Mouse (Mus musculus) layer of hippocampus, postnatal 10 days (tissue): ENCODE measurements around the gene Tex21. TPM values are rescaled to one million over a fixed set of nuclear protein-coding genes. Genes with fewer than 3 reads are reported as not detected.
"Not testable (repeated sequence)": the region's sequence is repeated elsewhere in the genome, so short reads cannot be mapped to it uniquely, and the experiment has no call there.

Experiments used
- DNase-seq, 2 experiments: peaks; one replicate each; pipeline ENCODE4 v3.0.0; 2021; ENCODE audit warnings: low spot score in 2 of 2
- total RNA-seq, 2 experiments: library from RNA; stranded (reverse); gene quantifications; 2 replicates each; pipeline ENCODE4 v1.2.3; 2021

Tex21 gene
- total RNA-seq, 2 experiments from 2014 or later: not detected

DNA sequence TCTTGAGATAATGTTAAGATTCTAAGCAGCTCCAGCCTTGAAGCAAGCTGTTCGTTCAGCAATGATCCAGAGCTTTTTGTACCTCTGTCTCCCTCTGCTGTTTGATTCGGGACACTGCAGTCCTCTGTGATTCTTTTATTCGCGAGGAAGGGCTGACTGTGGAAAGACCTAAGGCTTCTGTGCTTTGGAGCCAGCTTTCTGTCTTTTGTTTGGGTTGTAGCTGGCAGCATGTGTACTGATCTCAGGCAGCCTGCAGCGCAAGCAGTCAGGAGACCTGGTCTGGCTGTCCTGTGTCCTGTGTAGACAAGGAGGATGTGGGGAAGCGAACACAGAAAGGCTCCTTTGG is 49.9 kb downstream of the Tex21 start:
- DNase-seq: peak; percentile 83 to 84

DNA sequence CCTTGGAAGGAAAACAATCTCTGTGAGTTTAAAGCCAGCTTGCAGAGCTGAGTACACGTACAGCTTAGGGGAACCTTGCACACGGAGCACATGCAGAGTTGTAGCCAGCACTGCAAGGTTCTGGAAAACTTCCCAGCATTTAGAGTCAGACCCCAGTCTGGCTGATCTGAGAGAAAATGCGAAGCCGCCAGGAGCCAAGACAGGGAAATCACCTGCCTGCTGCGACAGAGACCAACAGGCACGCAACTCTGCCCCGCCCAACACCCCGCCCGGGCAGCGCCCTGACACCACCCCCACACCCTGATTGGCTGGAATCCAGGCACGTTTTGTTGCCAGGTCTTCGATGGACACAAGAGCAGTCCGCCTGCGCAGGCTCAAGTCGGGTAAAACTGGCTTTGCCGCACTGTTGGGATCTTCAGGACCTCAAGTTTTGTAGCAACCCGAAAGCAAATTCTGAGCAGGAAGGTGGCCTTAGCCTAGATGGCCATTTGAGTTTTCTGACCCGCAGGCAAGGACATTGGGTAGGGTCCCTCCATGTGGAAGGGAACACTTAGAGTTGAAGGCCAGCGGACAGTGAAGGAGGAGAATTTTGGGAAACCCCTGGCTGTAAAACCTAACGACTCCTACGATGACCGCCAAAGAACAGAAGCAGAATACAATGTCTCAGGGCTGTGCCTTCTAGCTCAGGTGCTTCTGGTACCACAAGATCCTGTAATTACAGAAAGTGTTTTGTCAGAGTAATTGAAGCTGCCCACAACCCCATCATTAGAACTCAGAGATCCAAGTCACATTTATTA is 50.4 kb downstream of the Tex21 start:
- DNase-seq: peak; percentile 65 to 68

DNA sequence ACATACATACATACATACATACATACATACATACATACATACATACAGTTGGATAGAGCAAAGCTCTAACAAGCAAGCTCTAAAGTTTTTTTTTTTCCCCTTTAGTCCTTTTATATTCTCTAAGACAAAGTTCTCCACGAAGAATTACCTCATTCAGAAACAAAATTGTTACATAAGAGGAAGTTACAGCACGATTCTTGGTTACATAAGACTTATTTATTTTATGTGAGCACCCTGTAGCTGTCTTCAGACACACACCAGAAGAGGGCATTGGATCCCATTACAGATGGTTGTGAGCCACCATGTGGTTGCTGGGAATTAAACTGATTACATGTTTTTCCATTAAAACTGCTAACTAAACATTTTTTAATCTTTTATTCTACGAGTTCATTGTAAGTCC is 52.0 kb downstream of the Tex21 start:
- DNase-seq: no peak

DNA sequence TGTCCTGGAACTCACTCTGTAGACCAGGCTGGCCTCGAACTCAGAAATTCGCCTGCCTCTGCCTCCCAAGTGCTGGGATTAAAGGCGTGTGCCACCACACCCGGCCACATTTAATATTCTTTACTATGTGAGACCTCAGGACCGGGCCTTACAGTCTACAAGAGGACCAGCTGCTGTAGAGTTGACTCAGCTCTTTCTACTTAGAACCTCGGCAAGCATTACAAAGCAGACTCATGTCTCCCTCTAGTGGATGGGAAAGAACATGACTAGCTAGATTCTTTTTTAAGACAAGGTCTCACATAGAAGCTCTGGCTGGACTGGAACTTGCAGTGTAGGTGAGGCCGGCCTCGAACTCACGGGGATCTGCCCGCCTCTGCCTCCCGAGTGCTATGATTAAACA is 55.6 kb downstream of the Tex21 start:
- peak; percentile 13 to 19 for DNase-seq

DNA sequence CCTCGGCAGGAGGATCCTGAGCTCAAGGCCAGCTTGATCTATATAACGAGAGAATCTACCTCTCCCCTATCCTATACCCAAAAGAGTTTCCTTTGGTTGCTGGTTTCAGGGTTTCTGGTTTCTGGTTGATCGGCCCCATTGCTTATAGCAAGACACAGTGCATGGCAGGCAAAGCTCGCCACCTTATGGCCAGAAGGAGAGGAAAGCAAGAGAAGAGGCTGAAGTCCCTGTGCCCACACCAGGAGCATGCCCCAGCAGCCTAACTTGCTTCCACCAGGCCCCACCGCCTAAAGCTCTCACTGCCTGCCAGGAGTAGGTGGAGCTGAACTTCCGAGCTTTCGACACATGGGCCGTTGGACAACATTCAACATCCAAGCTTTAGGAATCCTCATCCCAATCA is 58.7 kb downstream of the Tex21 start:
- peak; percentile 40 to 57 for DNase-seq

DNA sequence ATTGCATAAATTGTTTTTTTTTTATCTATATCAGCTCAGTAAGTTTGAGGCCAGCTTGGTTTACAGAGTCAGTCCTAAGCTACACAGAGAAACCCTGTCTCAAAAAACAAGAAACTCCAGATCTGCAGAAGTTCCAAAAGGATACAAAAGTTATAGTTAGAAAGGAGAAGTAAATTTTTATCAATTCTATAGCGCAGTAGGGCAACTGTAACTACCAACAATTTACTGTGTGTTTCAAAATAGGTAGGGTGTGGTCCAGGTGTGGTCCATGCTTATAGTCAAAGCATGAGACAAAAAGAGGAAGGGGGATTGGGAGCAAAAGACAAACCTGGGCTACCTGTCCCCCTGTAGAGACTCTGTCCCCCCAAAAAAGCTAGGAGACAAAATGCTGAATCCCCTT is 60.1 kb downstream of the Tex21 start:
- no peak for DNase-seq

DNA sequence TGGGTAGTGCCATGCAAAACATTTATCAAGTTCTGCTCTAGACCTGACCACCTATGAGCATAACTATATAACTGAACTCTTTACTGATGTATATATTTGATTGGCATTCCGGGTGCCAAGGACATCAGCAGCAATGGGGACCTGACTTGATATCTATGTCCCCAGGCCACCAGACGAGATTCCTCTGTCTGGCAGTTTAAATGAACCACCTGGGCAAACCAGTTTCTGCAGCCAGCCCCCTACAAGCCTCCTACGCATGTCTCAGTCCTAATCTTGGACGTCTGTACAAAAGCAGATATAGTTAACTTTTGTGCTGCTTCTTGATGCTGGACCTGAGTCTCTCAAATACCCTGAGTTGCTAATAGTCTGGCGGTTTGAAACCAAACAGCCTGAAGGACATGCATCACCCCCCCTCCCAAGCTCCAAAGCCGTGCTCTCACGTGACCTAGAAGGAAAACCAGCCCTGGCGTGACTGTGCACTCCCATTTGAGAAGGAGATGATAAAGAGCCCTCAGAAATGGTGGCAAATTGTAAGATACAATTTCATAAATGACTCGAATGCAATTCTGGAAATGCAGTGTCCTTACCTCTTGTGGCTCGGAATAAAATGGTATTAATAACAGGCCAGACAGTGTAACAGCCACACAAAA is 61.3 kb downstream of the Tex21 start:
- DNase-seq: no peak

DNA sequence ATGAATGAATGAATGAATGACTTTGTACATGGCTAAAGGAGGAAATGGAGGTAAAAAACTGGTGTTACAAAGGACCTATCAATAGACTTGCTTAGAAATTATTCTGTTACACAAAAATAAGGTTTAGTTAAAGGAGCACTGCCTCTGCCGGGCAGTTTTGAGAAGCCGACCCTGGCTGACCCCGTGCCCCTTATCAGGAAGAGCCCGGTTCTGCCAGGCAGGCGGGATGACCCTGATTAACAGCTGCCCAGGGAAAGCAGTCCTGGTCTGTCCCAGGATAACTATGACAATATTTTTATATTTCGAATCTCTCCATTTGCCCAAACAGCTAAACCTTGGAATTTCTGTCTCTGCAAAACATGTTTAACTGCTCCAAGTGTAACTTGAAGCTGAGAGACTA is 62.3 kb downstream of the Tex21 start:
- no peak for DNase-seq

DNA sequence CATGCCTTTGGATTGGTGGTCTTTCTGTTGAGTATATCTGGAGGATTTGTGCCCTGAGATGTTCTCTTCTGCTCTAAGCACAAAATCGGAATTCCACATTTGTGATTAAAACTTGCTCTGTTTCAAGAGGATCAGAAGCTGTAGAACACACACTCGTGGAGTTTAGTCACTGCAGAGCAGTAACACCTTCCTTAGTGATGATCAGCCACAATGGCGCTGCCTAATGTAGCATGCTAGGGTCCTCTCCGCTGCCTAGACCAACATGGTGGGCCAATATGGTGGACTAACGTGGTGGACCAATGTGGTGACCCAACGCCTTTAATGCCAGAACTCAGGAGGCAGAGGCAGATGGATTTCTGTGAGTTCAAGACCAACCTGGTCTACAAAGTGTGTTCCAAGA is 63.7 kb downstream of the Tex21 start:
- DNase-seq: no peak

DNA sequence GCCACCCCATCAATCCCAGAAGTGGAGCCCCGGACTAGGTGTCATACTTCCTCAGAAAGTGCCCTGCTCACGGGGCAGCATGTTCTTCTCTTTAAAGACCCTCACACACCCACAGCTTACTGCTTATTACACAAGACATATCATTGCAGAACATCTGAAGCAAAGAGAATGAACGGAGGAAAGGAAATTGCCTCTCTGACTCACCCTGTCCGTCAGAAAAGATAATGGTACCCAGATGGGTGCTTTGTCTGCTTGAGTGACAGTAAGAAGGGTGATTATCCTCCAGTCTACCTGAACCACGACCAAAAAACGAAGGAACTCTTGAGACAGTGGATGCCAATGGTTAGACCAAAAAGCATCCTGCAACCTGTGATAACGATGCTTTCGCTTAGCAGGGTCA is 65.1 kb downstream of the Tex21 start:
- DNase-seq: no peak

DNA sequence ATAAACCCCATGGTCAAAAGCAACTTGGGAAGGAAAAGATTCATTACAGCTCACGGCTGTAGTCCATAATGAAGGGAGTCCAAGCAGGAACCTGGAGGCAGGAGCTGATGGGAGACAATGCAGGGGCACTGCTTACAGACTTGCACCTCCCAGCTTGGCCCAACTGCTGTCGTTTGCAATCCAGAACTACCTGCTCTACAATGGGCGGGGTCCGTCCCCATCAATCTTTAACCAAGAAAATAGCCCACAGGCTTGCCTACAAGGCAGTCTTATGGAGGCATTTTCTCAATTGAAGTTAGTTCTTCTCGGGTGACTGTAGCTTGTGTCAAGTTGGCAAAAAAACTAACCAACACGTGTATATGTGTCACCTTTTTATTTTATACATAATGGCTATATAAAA is 66.1 kb downstream of the Tex21 start:
- no peak for DNase-seq

DNA sequence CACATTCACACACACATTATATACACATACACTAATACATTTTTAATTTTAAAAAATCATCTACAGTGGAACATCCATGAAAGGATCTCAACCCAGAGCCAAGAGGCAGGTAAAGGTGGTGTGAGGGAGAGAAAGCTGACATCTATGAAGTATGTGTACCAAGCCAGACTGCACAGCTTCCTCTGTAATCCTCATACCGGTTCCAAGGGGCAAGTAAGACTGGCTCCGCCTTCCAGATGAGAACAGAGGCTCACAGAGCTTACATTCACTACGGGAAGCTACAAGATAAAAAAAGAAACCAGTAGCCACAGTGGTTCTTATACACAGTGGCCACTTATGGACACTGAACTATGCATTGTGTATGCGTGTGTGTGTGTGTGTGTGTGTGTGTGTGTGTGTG is 67.0 kb downstream of the Tex21 start:
- no peak for DNase-seq

DNA sequence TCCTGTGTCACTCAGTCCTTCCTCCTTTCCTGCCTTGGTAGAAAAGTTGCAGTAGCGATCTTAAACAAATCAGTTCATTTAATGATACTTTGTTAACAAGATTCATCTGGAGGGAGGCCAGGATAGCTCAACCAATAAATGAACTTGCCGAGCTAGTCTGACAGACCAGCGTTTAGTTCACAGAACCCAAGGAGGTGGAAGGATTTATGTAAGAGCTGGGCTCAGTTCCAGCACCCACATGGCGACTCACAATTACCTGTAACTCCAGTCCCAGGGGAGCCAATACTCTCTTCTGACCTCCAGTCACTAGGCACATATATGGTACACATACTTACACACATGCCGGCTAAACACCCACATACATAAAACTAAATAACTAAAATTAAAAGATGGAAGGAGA is 67.5 kb downstream of the Tex21 start:
- DNase-seq: no peak

DNA sequence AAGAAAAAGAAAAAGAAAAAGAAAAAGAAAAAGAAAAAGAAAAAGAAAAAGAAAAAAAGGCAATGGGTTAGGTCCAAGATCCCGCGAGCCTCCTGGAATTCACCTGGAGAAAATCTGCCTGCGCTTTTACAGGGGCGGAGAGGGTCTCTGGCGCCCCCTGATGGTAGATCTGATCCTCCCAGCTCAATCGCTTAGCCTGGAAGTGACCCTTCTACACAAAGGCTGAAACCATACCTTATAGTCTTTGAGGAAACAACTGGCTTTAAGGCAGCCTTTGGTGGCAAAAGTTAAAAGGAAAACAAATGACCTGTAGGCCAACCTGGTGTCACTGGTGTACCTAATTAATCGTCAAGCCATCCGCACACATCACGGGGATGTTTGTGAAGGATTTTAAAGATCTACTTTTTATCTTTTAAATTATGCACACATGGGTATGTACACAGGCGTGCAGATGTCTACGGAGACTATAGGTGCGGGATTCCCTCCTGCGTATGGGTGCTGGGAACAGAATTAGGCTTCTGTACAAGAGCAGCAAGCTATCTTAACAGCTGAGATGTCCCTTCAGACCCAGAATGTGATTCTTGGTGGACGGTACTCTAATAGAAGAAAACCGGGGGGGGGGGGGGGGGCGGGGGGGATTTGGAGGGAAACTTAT is 68.6 kb downstream of the Tex21 start:
- peak; percentile 63 to 80 for DNase-seq

DNA sequence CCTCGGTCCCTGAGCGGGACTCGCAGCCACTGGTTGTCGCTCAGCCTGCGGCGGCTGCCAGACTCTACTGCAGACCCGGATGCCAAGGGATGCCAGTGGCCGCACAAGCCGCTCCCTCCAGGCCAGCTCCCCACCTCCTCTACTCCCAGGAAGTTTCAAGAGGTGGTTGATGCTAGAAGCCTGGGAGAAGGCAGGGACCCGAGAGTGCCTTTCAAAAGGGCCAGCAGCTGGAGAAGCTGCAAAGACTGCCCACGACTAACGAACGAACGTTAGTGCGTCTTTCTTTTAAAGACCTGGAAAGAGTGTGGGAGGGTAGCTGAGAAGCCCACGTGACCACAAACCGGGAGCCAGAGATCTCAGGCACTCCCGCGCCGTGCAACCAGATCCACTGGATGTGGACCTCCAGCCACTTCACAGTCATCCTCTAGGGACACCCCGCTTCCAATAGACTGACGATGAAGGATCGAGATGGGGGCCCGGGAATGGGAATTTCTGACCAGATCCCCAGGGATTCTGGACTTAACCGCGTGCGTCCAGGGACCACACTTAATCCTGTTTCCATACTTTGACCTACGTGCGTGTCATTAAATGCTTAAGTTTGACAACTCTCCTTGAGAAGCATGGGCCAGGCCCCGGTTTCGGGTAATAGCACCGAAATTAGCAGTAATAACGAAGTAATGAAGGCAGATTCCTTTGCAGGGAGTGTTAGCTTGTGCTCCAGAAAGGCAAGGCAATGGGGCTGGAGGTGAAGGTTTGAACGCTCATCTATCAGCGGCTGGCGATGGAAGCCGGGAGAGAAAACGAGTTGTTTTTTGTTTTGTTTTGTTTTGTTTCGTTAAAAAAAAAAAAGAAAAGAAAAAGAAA is 69.3 kb downstream of the Tex21 start, which contains the start of gene Esr2:
Esr2 (minus strand) TSS at position 260 of the 864 bp plus-strand sequence.
- DNase-seq: peak; percentile 20 to 27

DNA sequence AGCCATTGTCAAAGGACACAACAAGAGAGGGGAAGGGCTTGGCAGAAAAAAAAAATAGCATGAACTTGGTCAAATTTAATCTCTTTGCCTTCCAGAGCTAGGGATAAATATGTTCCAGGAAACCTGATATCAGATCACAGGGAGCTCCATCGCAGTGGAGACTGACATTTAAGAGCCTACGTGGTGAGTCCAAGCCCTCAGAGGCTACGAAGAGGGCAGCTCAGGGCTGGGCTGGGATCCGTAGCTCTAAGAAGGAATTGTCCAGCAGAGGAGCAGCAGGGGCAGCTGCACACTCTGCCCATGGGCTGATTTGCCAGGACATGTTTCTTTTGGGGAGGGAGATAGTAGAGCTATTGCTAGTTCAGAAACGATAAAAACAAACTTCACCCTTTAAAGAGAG is 80.9 kb downstream of the Tex21 start:
- DNase-seq: no peak

DNA sequence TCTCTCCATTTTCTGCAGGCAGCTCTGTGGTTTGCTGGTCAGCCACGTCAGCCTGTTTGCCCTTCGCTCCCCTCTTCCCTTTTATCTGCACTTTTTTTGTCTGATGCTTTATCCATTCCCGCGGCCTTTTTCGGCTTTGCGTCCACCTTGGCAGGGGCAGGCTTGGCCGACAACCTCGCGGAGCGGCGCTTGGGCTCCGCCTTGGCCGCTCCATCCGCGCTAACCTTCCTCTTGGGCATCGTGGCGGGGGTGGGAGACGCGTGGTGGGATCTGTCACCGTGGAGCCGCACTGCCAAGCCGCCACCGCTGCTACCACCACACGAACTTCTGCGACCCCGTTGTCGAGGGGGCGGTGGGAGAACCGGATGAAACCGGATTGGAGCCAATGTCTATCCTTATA is 94.2 kb downstream of the Tex21 start:
- not testable (repeated sequence) for DNase-seq
